Mouse (Mus musculus): Measurements from ENCODE around the gene Tctex1d4.

DNA sequence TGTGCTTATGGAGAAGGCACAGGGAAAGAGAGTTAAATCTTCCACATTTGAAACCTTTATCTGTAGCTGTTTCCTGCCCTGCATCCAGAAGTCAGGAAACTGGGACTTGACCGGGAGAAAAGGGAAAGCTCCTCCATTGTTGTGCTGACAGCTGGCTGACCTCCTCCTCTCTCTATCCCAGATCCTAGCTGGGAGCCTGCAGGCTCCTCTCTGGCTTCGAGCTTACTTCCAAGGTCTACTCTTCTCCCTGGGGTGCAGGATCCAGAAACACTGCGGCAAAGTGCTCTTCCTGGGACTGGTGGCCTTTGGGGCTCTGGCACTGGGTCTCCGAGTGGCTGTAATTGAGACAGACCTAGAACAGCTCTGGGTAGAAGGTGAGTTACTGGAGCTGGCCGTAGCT, 29.9 kb upstream of the Tctex1d4 start:
- TF ChIP-seq GATA1 (IDR thresholded peaks at IDR 0.05; ENCODE audit: borderline replicate concordance, low read length): no peak
- no peak for TF ChIP-seq FLI1 (IDR thresholded peaks at IDR 0.05; ENCODE audit: low read length)

All from megakaryocyte, embryonic 14.5 days (primary cell).